Mouse (Mus musculus) R1 (cell line): ENCODE data around the gene Snx14.
A peak's percentile ranks its signal among the peaks of the same experiment; 100 is the strongest.
"Not testable (repeated sequence)": the region's sequence is repeated elsewhere in the genome, so short reads cannot be mapped to it uniquely, and the experiment has no call there.

ENCODE experiments used
- DNase-seq: peaks from one replicate; pipeline ENCODE4 v3.0.0-alpha.2; 2018; ENCODE audit warnings: low read depth, low spot score

Snx14 gene

DNA sequence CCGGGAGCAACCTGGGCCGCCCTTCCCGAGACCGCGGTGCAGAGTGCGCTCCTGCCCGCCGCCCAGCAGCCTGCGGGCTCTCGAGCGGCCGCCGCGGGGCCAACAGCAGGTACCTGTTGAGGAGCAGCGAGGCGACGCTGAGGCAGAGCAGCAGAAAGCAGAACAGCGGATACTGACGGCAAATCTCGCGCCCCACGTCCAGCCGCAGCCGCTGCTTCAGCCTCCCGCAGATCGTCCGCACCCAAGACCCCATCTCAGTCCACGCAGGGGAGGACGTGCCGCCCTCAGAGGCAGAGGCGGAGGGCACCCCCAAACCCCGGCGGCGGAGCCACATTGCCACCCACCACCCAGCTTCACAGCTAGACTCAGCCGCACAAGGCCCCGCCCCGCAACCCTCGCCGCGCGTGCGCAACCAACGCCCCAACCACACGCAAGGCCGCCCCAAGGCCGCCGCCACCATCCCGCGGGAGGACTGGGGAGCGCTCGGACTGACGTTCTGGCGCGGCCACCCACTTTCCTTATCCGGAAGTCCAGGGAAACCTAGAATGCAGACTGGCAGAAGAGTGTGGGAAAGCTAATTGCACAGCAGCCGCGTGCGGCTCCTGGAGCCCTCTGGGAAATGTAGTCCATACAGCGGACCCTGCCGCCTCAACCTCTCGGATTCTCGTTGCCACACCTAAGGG is at the start of gene Snx14:
Gene Snx14 (minus strand): TSS at position 404 of the 683 bp plus-strand sequence.
- peak; percentile 97 for DNase-seq

DNA sequence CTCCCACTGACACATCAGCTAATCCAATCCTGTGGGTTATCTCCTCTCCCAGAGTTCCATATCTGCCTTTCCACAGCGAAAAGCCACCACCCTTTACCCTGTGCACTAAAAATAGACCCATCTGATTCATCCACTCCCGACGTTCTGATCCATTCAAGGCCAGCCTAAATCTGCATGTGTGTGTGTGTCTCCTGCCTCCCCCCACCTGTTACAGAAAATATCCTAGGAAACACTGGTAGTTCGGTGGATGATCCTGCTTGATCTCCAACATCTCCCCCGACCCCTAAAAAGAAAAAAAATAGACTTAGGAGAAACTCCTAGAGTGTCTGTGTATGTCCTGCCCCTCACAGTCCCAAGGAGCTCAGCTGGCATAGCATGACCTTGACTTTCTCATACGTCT is 45.8 kb upstream of the Snx14 start:
- DNase-seq, result peak; percentile 58

DNA sequence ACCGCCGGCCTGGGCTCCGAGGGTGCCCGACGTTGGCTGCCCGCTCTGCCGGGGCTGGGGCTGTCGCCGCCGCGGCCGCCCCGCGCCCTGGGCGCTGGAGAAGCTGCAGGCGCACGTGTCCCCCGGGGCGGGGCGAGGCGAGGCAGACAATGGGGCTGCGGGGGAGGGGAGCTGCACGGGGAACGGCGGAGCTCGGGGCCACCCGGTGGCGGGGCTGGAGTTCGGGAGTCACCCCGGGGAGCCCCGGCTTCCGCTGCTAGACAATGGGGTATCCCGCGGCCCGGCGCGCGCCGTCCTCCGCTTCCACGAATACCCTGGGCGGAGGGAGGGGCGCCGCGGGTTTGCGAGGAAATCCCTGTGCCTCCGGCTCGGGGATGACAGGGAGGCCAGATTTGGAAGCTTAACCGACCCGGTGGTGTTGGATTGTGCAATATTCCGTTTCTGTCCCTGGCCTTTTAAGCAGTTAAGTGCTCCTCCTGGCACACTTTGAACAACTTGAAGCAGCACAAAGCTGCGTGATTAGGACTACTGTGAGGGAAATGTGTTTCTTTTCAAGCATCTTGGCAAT is 44.2 kb upstream of the Snx14 start:
- DNase-seq, result peak; percentile 76

DNA sequence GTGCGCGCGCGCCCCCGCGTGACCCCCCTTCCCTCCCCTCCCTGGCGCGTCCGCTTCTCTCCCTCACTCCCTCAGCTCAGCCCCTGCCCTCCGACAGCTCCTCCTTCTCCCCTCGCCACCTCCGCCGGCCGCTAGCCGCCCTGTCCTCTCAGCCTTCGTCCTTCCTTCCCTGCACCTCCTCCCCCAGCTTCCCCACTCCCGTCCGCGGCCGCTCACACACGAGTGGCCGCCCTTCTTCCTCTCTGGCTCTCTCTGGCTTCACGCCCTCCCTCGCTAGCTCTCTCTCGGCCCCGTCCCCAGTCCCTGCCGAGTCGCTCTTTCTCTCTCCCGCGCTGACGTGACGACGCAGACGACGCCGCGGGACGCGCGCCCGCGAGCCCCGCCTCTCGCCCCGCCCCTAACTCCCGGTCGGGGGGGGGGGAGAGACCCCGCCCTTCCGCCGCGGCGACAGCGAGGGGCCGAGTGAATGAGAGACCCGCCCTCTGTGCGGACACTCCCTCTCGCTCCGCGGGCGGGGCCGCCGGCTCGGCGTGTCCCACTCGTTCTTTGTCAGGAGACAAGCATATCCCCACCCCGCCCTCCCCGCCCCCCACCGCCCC is 43.6 kb upstream of the Snx14 start, which contains the start of gene Syncrip:
Gene Syncrip (minus strand): TSS at position 345 of the 599 bp plus-strand sequence.
- peak; percentile 94 for DNase-seq

DNA sequence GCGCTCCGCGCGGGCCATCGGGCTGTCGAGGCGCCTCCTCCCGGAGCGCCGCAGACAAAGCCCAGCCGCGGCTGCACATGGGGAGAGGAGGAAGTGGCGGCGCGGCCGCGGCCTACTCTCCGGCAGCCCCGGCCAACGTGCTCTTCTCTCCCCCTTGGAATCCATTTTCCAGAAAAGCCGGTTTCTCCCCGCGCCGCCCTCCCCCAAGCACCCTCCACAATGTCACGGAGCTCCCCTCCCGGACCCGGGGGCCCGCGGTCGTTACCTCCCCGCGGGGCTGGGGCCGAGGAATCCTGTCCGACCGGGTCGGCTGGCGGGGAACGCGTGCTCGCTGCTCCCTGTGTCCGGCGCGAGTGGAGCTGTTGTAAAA is 43.0 kb upstream of the Snx14 start:
- DNase-seq, result peak; percentile 36

DNA sequence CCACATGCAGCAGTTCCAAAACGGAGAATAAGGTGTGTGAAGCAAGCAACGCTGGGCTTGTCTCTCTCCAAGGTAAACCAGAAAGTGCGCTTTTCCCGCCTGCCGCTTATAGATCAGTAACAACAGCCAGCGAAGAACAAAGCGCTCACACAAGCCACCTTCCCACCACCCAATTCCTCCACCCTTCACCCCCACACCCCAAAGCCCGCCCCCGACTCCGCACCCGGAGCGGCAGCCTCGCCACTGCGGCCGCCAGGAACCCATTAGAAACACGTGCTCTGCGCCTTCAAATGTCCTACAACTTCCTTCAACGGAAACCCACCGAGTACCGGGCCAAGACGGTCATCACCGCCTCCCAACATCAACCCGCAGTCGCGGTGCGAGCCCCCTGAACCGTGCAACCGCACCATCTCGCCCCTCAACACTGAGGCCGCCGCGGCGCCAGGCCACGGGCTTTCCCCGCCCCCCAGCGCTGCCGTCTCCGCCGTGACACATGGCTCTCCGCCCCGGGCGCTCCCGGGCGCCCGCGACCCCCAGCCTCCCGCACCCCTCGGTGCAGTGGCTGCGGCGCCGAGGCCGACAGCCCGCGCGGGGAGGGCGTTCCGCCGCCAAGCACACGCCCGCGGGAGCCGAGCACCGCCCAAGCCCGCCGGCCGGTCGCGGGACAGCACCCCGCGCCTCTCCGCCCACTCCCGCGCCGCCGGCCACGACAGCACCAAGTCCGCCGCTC is 42.5 kb upstream of the Snx14 start:
- peak; percentile 78 for DNase-seq

DNA sequence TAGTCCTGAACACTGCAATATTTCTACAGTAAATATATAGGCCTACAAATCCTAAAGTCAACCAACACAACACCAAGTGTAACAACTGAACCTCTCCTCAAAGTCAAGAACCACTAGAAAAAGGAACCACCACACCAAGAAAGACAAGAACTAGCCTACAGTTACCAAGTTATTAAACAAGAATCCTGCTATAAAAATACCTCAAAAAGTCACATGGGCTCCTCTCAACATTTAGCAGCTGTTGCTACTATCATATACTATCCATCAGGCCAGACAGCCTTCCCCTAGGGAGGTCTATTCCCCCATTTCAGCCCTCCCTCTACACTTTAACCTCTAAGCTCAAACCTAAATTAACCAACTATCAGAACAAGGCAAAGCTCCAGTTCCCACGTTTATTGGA is 41.4 kb upstream of the Snx14 start:
- DNase-seq, result no peak

DNA sequence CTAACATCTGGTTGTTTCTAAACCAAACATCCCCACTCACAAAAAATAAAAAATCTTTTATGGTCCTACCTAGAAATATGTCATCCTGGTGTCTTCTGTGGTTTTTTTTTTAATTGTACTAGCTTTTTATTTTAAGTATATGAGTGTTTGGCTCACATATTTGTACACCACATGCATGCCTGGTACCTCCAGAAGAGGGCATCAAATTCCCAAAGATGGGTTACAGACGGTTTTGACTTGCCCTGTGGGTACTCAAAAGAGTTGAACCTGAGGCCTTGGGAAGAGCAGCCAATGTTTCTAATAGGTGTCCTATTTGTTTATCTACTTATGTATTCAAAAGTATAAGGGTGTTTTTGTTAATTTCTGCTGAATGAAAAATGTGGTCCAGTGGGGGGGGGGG is 37.4 kb upstream of the Snx14 start:
- DNase-seq, result no peak

DNA sequence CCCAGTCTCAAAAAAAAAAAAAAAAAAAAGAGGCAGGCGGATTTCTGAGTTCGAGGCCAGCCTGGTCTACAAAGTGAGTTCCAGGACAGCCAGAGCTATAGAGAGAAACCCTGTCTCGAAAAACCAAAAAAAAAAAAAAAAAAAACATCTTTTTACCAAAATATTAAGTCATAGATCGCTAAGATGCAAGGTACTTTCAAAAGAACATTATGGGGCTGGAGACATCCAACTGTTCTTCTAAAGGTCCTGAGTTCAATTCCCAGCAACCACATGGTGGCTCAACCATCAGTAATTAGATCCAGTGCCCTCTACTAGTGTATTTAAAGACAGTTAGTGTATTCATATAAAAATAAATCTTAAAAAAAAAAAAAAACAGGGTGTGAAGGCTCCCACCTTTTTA is 22.3 kb upstream of the Snx14 start:
- not testable (repeated sequence) for DNase-seq

DNA sequence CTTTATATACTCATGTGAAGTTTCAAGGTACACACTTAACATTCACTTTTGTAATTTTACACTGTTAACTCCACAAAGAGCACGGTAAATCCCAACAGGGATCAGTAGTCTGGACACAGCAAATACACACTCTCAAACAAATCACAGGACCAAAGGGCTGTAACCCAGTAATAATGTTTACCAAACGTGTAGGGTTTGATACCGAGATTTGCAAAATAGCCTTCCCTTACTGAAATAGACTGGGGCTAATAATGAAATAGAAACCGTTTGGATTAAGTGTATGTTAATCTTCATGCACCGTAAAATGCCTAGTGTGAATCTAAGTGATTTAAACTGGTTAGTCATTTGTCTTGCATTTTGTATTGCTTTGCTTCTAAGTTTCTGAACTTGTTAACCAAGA is 1.2 kb upstream of the Snx14 start:
- no peak for DNase-seq

DNA sequence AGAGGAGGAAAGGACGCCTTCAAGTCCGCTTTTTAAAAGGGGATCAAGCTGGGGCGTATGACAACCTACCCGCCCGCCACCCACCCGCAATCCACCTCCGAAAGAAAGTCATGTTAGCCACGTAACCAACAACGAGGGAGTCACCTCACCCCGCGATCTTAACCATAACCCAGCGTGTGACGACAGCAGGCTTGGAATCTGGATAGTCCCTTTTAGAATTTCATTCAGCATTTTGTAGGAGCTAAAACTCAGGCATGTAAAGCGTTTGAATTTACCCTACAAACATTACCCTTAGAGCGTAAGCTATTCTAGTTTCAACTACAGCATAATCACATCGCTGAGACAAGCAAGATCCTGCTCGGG is 461 bp upstream of the Snx14 start:
- no peak for DNase-seq

DNA sequence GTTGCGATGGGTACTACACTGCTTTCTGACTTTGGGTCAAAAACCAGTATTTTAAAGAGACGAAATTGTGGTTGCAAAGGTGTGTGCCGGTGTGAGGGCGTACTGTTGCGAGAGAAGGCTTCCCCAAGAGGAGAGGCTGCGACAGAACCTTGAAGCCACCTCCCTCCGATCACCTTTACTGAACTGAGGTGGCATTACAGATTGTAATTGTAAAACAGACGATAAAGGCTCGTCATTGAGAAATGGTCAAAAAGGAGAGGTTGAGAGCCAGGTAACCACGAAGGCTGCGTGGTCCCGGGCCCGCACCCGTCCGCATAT is 562 bp downstream of the Snx14 start:
- no peak for DNase-seq

DNA sequence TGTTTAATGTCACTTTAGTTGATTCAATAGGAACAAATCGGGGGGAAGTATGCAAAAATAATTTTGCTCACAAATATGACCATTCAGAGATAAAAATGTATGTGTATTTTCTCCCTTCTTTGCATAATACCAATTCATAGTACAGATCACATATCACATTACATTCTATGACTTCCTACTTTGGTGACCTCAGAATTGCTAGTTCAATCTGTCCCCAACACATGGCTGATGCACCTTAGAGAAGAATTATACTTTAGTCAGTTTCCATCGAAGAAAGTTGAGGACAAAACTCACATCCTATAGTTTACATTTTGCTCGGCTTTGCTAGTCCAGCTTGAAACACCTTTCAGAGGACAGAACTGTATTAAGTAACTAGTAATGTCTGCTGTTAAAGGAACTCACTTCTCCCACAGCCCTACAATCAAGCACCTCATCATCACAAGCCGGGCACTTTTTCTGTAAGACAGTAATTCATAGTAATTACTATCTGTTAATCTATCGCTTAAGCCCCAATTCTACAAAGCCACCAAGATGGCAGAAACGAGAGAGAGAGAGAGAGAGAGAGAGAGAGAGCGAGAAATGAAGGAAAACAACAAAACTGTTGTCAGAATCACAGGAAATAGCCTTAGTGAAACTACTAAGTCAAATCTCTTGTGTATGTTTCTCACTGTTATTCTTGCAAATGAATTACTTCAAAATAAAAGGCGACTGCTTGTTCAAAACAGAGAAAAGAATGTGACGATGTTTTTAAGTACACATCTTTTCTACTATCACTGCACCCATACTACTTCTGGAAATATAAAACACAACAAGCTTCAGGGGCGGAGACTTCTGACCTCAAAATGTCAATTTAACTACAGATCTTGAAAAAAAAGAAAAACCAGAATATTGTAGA is 1.2 kb downstream of the Snx14 start:
- no peak for DNase-seq

DNA sequence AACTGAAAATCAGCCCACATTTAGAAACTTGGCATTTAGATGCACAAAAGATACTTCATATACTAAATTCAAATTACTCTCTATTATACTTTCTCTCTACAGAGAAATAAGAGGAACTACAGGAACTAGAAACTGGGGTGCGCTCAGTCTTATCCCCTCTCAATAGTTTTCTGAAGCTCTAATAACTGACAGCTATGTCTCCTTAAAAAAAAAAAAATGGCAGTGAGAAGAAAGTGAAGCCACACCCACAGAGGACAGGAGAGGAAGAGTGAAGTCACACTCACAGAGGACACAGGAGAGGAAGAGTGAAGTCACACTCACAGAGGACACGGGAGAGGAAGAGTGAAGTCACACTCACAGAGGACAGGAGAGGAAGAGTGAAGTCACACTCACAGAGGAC is 14.4 kb downstream of the Snx14 start:
- no peak for DNase-seq

DNA sequence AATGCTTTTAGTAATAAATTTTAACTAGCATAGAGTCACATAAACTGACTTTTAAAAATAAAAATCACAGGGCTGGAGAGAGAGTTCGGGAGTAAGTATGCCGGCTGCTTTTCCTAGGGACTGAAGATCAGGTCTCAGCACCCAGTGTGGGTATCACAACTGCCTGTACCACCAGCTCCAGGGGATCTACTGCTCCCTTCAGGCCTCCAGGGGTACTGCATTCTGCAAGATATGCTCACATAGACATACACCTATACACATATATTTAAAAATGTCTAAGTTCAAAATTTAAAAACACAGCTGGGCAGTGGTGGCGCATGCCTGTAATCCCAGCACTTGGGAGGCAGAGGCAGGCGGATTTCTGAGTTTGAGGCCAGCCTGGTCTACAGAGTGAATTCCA is 16.3 kb downstream of the Snx14 start:
- DNase-seq, result peak; percentile 54

DNA sequence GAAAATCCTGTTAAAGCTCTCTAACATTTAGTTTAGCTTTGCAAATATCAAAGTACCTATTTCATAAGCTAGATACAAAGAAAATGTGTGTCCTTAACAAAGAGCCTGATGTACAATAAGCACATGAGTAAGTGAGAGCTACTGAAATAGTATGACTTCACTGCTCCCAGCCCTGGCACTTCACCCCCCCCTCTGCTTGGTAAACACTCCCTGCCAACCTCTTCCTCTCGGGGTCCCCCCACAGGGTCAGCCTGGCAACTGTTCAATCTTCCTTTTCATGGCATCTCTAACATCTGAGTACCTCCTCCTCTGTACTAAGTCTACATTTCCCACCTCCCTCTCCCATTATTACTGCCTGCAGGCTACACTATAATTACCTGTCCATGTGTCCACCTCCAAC is 22.0 kb downstream of the Snx14 start:
- no peak for DNase-seq

DNA sequence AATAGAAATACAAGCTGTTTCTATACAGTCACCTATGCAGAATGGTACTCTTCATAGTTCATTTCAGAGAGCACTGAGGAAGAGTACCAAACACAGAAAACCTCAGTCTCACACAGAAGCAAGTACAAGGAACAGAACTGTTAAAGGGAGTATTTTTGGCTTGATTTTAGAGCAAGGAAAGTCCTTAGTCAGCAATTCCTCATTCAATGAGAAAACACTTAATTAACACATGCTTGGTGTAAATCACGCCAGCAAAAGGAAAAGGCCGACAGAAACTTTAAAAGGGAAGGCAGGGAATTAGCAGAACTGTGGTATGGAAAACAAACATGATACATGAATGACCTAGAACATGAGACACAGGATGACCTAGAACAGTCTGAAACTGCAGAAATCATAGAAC is 28.8 kb downstream of the Snx14 start:
- DNase-seq, result no peak

DNA sequence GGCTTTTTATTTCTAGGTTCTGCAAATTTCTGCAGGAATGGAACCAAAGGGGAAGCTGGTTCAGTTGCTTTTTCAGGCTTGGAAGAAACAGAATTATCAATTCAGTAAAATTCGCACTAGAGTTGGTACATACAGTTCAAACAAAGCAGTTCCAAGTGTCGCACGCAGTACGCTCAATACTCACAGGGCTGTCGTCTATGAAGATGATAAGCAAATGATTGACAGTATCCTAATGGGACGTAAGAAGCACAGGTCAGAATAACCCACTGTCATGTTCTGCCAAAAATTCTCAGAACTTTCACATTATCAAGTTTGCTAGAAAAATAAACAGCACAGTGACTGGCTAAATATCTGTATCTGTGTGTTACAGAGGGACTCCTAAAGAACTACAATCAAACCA is 34.2 kb downstream of the Snx14 start:
- no peak for DNase-seq

DNA sequence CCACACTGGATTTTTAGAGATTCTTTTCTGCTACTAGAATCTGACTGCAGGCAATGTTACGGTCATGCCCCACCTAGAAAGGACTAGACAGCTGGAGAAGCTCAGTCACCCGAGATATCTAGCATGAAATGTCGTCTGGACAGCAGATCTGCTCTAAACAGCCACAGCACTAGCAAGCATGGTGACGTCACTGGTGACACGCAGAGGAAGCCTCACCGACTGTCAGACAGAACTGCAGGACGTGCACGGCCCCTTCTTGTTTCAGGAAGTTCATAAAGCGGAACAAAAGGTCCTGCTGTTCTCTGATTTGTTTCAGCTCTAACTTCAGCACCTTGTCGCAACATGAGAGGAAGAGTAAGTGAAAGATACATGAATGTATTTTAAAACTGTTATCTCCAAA is 34.7 kb downstream of the Snx14 start:
- peak; percentile 59 for DNase-seq

DNA sequence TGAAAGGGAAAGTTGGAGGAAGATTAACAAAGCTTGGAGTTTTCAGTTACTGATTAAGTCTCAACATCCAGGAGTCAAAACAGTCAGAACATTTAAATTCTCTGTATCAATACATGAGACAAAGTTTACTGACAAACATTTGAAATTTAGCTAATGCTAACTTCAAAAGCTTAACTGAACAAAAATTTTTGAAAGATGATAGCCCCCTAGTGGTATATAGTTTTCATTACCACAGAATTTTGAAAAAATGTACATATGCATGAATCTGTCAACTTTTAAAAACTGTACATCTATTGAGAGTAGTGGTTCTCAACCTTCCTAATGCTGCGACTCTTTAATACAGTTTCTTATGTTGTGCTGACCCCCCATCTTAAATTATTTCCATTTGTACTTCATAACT is 40.3 kb downstream of the Snx14 start:
- no peak for DNase-seq

DNA sequence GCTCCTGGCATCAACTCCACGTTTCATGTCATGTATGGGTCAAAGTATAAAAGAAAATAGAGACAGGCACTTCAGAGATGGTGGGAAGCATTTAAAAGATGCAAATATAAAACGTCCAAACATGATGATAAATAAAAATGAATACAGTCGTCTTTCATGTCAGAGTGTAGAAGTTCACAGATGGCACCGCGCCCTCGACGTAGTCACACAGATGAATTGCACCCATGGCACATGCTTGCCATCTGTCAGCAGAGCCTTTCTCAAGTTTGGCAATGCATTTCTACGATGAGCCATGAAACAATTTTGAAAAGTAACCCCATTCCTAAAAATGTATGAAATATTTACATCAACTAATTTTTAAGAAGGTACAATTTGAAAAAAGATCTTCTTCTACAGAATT is 43.9 kb downstream of the Snx14 start:
- no peak for DNase-seq

DNA sequence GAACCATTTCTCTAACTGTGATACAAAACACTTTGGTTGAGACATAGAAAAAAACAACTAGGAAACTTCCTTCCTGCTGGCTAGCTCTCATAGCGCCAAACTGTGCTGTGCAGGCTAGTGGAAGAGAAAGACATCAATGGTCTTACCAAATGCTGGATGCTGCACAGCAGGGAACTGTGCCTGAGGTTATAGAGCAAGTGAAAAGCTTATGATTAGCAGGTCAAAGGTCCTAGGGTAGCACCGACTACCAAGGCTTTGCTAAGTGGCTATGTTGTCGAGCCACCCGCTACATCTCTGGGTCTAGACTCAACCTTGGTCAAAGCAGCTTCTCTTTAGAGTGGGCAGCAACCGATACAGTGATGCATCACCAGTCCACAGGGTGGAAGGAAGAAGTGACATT is 49.9 kb downstream of the Snx14 start:
- DNase-seq, result peak; percentile 36
